Comparison of ENCODE assay signal across 21 mouse cellular contexts in the genomic region with DNA sequence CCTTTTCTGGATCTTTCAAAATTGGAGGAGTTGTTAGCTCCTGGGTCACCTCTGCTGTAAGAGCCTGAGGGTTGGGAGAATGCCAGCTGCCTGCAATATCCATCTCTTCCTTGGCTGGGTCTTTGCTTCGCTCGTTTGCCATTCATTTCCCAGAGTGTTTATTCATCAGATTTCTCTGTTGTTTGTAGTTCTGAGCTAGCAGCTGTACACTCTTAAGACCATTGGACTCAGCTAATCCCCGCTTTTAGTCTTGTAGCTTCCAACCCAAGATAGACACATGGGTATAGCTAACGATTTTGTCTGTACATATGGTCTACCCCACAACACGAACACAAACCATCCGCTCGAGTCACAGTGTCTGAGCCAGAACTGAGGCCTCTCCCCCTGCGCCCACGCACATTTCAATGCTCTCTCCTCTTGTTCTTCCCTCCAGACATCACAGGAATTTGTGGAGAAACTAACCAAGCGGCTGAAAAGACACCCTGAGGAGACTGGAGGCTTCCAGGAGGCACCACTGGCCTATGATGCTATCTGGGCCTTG. TPM values are rescaled to one million over a fixed set of nuclear protein-coding genes. Genes with fewer than 3 reads are reported as not detected.
A peak's percentile ranks its signal among the peaks of the same experiment; 100 is the strongest.
DNase-seq lines count a peak whose midpoint lies in the region; ATAC-seq and TF ChIP-seq lines count a peak whose summit lies in the region.
"Had no signal": no experiment of that assay in that cellular context is flagged by ENCODE, and none has a peak within 500 bp of the region (broad histone marks: within the 10 kb centered on the region; RNA-seq: fewer than 3 reads in every experiment).

No protein-coding gene starts in this region.

- WGBS in hindbrain, postnatal 0 days: 78% methylated on average over 10 of the region's 10 CpGs
- whole genome bisulfite sequencing in hindbrain, embryonic 10.5 days: 87% methylated on average over 10 of the region's 10 CpGs
- 73% methylated on average over 10 of the region's 10 CpGs for WGBS in midbrain, embryonic 15.5 days
- WGBS in midbrain, embryonic 10.5 days: 84% methylated on average over 10 of the region's 10 CpGs

- H3K4me1 ChIP-seq in hindbrain, postnatal 0 days (ENCODE audit: insufficient read depth, low read length): no peaks in the 10 kb centered on the region
- H3K4me1 ChIP-seq in hindbrain, embryonic 10.5 days (replicated peaks): no peaks in the 10 kb centered on the region
- no peaks in the 10 kb centered on the region for H3K4me1 ChIP-seq in midbrain, embryonic 15.5 days
- peaks cover 11% of the 10 kb centered on the region; the same call in 1 of the 2 replicates for H3K4me1 ChIP-seq in midbrain, embryonic 10.5 days
- H3K4me1 ChIP-seq: kidney, embryonic 15.5 days had no signal

- no peak overlapping the region for H3K4me2 ChIP-seq in hindbrain, postnatal 0 days (ENCODE audit: low read depth, low read length)
- no peak overlapping the region for H3K4me2 ChIP-seq in midbrain, embryonic 15.5 days
- H3K4me2 ChIP-seq: heart, embryonic 11.5 days; kidney, embryonic 15.5 days; midbrain, embryonic 13.5 days had no signal

- DNase-seq in hindbrain, postnatal 0 days (ENCODE audit: low spot score): no peak
- no peak for DNase-seq in hindbrain, embryonic 10.5 days (ENCODE audit: low spot score)
- no peak for DNase-seq in midbrain, embryonic 10.5 days (ENCODE audit: low spot score)
- peak; percentile 64 for DNase-seq in brain, embryonic 14.5 days (ENCODE audit: low read depth)
- DNase-seq in layer of hippocampus, adult 9-11 months: peak; percentile 78
- no peak for DNase-seq in thymus, postnatal 25 days
- DNase-seq: cerebellum, adult 8-10 months; gastrocnemius, postnatal 25 days; heart, postnatal 36 days; thymus, adult 18-20 months had no signal

- ATAC-seq in hindbrain, postnatal 0 days: no peak
- ATAC-seq in midbrain, embryonic 15.5 days (replicated peaks): no peak
- no peak for ATAC-seq in monocyte, adult 5-6 weeks (replicated peaks; ENCODE audit: insufficient number of reproducible peaks, low FRiP score, low TSS enrichment, poor library complexity, severe bottlenecking)
- ATAC-seq: midbrain, embryonic 13.5 days had no signal

- H3K36me3 ChIP-seq in hindbrain, postnatal 0 days (ENCODE audit: insufficient read depth, low read length): peaks cover 70% of the 10 kb centered on the region
- peaks cover 97% of the 10 kb centered on the region for H3K36me3 ChIP-seq in hindbrain, embryonic 10.5 days
- peaks cover 49% of the 10 kb centered on the region for H3K36me3 ChIP-seq in midbrain, embryonic 15.5 days (replicated peaks)
- H3K36me3 ChIP-seq in midbrain, embryonic 10.5 days: peaks cover 99% of the 10 kb centered on the region

- H3K27ac ChIP-seq in hindbrain, postnatal 0 days: peak overlapping the region; percentile 2; the same call in 1 of the 2 replicates
- H3K27ac ChIP-seq in hindbrain, embryonic 10.5 days: no peak overlapping the region
- H3K27ac ChIP-seq in midbrain, embryonic 15.5 days: 0 out of 2 replicates have a peak overlapping the region, but pooled peaks have one; percentile 13
- no peak overlapping the region for H3K27ac ChIP-seq in midbrain, embryonic 10.5 days (replicated peaks)
- H3K27ac ChIP-seq: kidney, embryonic 15.5 days; midbrain, embryonic 13.5 days had no signal

- TF ChIP-seq POLR2A in brain, embryonic 14.5 days (IDR thresholded peaks at IDR 0.05; ENCODE audit: borderline replicate concordance, extremely low read depth, insufficient read depth, insufficient read length, poor library complexity, severe bottlenecking): no peak

- no peaks in the 10 kb centered on the region for H3K9me3 ChIP-seq in hindbrain, postnatal 0 days (ENCODE audit: low read length)
- H3K9me3 ChIP-seq in hindbrain, embryonic 10.5 days: no peaks in the 10 kb centered on the region
- H3K9me3 ChIP-seq in midbrain, embryonic 15.5 days: no peaks in the 10 kb centered on the region
- no peaks in the 10 kb centered on the region for H3K9me3 ChIP-seq in midbrain, embryonic 10.5 days (replicated peaks)
- H3K9me3 ChIP-seq: kidney, embryonic 15.5 days; midbrain, embryonic 13.5 days had no signal

- TF ChIP-seq CTCF in hindbrain, postnatal 0 days (IDR thresholded peaks at IDR 0.05; ENCODE audit: low read depth): no peak
- no peak for TF ChIP-seq CTCF in brain, embryonic 14.5 days (IDR thresholded peaks at IDR 0.05; ENCODE audit: borderline replicate concordance, extremely low read depth, insufficient read depth, insufficient read length)

- no peak overlapping the region for H3K9ac ChIP-seq in hindbrain, postnatal 0 days (replicated peaks; ENCODE audit: low read length)
- no peak overlapping the region for H3K9ac ChIP-seq in midbrain, embryonic 15.5 days
- H3K9ac ChIP-seq: kidney, embryonic 15.5 days; midbrain, embryonic 13.5 days had no signal

- no peak overlapping the region for H3K4me3 ChIP-seq in hindbrain, postnatal 0 days (ENCODE audit: low read length)
- H3K4me3 ChIP-seq in hindbrain, embryonic 10.5 days: no peak overlapping the region
- H3K4me3 ChIP-seq in midbrain, embryonic 15.5 days: no peak overlapping the region
- no peak overlapping the region for H3K4me3 ChIP-seq in midbrain, embryonic 10.5 days
- H3K4me3 ChIP-seq: erythroblast, embryonic 14.5 days; kidney, embryonic 15.5 days; midbrain, embryonic 13.5 days had no signal

- no peaks in the 10 kb centered on the region for H3K27me3 ChIP-seq in hindbrain, postnatal 0 days (ENCODE audit: insufficient read depth, low read length)
- no peaks in the 10 kb centered on the region for H3K27me3 ChIP-seq in hindbrain, embryonic 10.5 days (ENCODE audit: insufficient read depth, poor library complexity, severe bottlenecking)
- no peaks in the 10 kb centered on the region for H3K27me3 ChIP-seq in midbrain, embryonic 15.5 days (replicated peaks)
- no peaks in the 10 kb centered on the region for H3K27me3 ChIP-seq in midbrain, embryonic 10.5 days (ENCODE audit: low read depth, poor library complexity, severe bottlenecking)
- H3K27me3 ChIP-seq: kidney, embryonic 15.5 days; midbrain, embryonic 13.5 days had no signal

RNA-seq across cellular contexts. Expression of gene Gabbr1, which starts 16.4 kb away (rescaled TPM):
- total RNA-seq in hindbrain, postnatal 0 days (2014; rRNA removed): 519 and 527 TPM in 2 replicates
- 93.4 and 98.3 TPM in 2 replicates for polyA plus RNA-seq in hindbrain, postnatal 0 days (2015; fragmentation: Nextera tagmentation; extraction: Ambion mirVana)
- polyA plus RNA-seq in hindbrain, embryonic 10.5 days (2016; fragmentation: Nextera tagmentation; extraction: Ambion mirVana): 10.8 and 17.0 TPM in 2 replicates
- polyA plus RNA-seq in midbrain, embryonic 15.5 days (2015; fragmentation: Nextera tagmentation; extraction: Ambion mirVana): 86.4 and 88.8 TPM in 2 replicates
- 7.9 and 12.2 TPM in 2 replicates for polyA plus RNA-seq in midbrain, embryonic 10.5 days (2016; fragmentation: Nextera tagmentation; extraction: Ambion mirVana)
- polyA plus RNA-seq in brain, embryonic 14.5 days (2012; rRNA removed): 238 and 282 TPM in 2 replicates
- total RNA-seq in monocyte, adult 5-6 weeks (2017): 20.1 to 24.2 TPM (median 24.1 TPM) in 3 replicates

RNA-seq across cellular contexts. Expression of gene Olfr90, which starts 26.1 kb away (rescaled TPM):
- not detected in 2 replicates for total RNA-seq in hindbrain, postnatal 0 days (2014; rRNA removed)
- not detected in 2 replicates for polyA plus RNA-seq in hindbrain, postnatal 0 days (2015; fragmentation: Nextera tagmentation; extraction: Ambion mirVana)
- 0.08 TPM in 1 of 2 replicates, not detected in the other for polyA plus RNA-seq in hindbrain, embryonic 10.5 days (2016; fragmentation: Nextera tagmentation; extraction: Ambion mirVana)
- 0.06 TPM in 1 of 2 replicates, not detected in the other for polyA plus RNA-seq in midbrain, embryonic 15.5 days (2015; fragmentation: Nextera tagmentation; extraction: Ambion mirVana)
- polyA plus RNA-seq in midbrain, embryonic 10.5 days (2016; fragmentation: Nextera tagmentation; extraction: Ambion mirVana): 0.17 TPM in 1 of 2 replicates, not detected in the other
- polyA plus RNA-seq in brain, embryonic 14.5 days (2012; rRNA removed): not detected in 2 replicates
- not detected in 3 replicates for total RNA-seq in monocyte, adult 5-6 weeks (2017)
- total RNA-seq: gastrocnemius, postnatal 25 days; heart, postnatal 36 days; layer of hippocampus, postnatal 36 days; liver, adult 2 months had no signal
- polyA plus RNA-seq: erythroblast, embryonic 14.5 days; heart, embryonic 11.5 days; liver, adult 2 months; lung, embryonic 16.5 days; midbrain, embryonic 13.5 days; neural tube, embryonic 11.5 days had no signal

RNA-seq across cellular contexts. Expression of gene Olfr91, which starts 35.9 kb away (rescaled TPM):
- not detected in 2 replicates for total RNA-seq in hindbrain, postnatal 0 days (2014; rRNA removed)
- polyA plus RNA-seq in hindbrain, postnatal 0 days (2015; fragmentation: Nextera tagmentation; extraction: Ambion mirVana): 0.06 TPM in 1 of 2 replicates, not detected in the other
- polyA plus RNA-seq in hindbrain, embryonic 10.5 days (2016; fragmentation: Nextera tagmentation; extraction: Ambion mirVana): not detected in 2 replicates
- not detected in 2 replicates for polyA plus RNA-seq in midbrain, embryonic 15.5 days (2015; fragmentation: Nextera tagmentation; extraction: Ambion mirVana)
- polyA plus RNA-seq in midbrain, embryonic 10.5 days (2016; fragmentation: Nextera tagmentation; extraction: Ambion mirVana): not detected in 2 replicates
- polyA plus RNA-seq in brain, embryonic 14.5 days (2012; rRNA removed): not detected in 2 replicates
- total RNA-seq in monocyte, adult 5-6 weeks (2017): not detected in 3 replicates
- total RNA-seq: gastrocnemius, postnatal 25 days; heart, postnatal 36 days; layer of hippocampus, postnatal 36 days; liver, adult 2 months; MEL had no signal
- polyA plus RNA-seq: erythroblast, embryonic 14.5 days; heart, embryonic 11.5 days; kidney, embryonic 15.5 days; liver, adult 2 months; lung, embryonic 16.5 days; midbrain, embryonic 13.5 days; neural tube, embryonic 11.5 days had no signal

RNA-seq across cellular contexts. Expression of gene Mog, which starts 39.0 kb away (rescaled TPM):
- total RNA-seq in hindbrain, postnatal 0 days (2014; rRNA removed): 0.52 TPM in 1 of 2 replicates, not detected in the other
- polyA plus RNA-seq in hindbrain, postnatal 0 days (2015; fragmentation: Nextera tagmentation; extraction: Ambion mirVana): 1.5 and 1.7 TPM in 2 replicates
- 0.19 and 0.34 TPM in 2 replicates for polyA plus RNA-seq in hindbrain, embryonic 10.5 days (2016; fragmentation: Nextera tagmentation; extraction: Ambion mirVana)
- polyA plus RNA-seq in midbrain, embryonic 15.5 days (2015; fragmentation: Nextera tagmentation; extraction: Ambion mirVana): 2.4 and 3.7 TPM in 2 replicates
- 0.10 and 0.15 TPM in 2 replicates for polyA plus RNA-seq in midbrain, embryonic 10.5 days (2016; fragmentation: Nextera tagmentation; extraction: Ambion mirVana)
- not detected in 2 replicates for polyA plus RNA-seq in brain, embryonic 14.5 days (2012; rRNA removed)
- not detected in 3 replicates for total RNA-seq in monocyte, adult 5-6 weeks (2017)
- total RNA-seq: gastrocnemius, postnatal 25 days; heart, postnatal 36 days; liver, adult 2 months; MEL had no signal
- polyA plus RNA-seq: erythroblast, embryonic 14.5 days; heart, embryonic 11.5 days; liver, adult 2 months had no signal

RNA-seq across cellular contexts. Expression of gene Olfr92, which starts 57.7 kb away (rescaled TPM):
- total RNA-seq in hindbrain, postnatal 0 days (2014; rRNA removed): not detected in 2 replicates
- not detected in 2 replicates for polyA plus RNA-seq in hindbrain, postnatal 0 days (2015; fragmentation: Nextera tagmentation; extraction: Ambion mirVana)
- polyA plus RNA-seq in hindbrain, embryonic 10.5 days (2016; fragmentation: Nextera tagmentation; extraction: Ambion mirVana): not detected in 2 replicates
- not detected in 2 replicates for polyA plus RNA-seq in midbrain, embryonic 15.5 days (2015; fragmentation: Nextera tagmentation; extraction: Ambion mirVana)
- not detected in 2 replicates for polyA plus RNA-seq in midbrain, embryonic 10.5 days (2016; fragmentation: Nextera tagmentation; extraction: Ambion mirVana)
- polyA plus RNA-seq in brain, embryonic 14.5 days (2012; rRNA removed): not detected in 2 replicates
- total RNA-seq in monocyte, adult 5-6 weeks (2017): 0.48 TPM in 1 of 3 replicates, not detected in the others
- total RNA-seq: gastrocnemius, postnatal 25 days; heart, postnatal 36 days; layer of hippocampus, postnatal 36 days; liver, adult 2 months; MEL had no signal
- polyA plus RNA-seq: erythroblast, embryonic 14.5 days; heart, embryonic 11.5 days; kidney, embryonic 15.5 days; liver, adult 2 months; lung, embryonic 16.5 days; midbrain, embryonic 13.5 days; neural tube, embryonic 11.5 days had no signal

Comparison
In these comparisons a context has a peak if more than half of its experiments do, and no peak if none do; other contexts are left out.
1. H3K27ac ChIP-seq: peak in hindbrain, postnatal 0 days (single experiment) and midbrain, embryonic 15.5 days (single experiment); none in hindbrain, embryonic 10.5 days (single experiment) and midbrain, embryonic 10.5 days (single experiment).
2. DNase-seq: peak in brain, embryonic 14.5 days (single experiment) and layer of hippocampus, adult 9-11 months (single experiment); none in hindbrain, postnatal 0 days (single experiment), hindbrain, embryonic 10.5 days (single experiment), midbrain, embryonic 10.5 days (single experiment) and thymus, postnatal 25 days (single experiment).